Comparison of ENCODE assay signal across 20 mouse cellular contexts in genomic region chr7:45160316-45160800, GRCm38 (mm10). TPM values are rescaled to one million over a fixed set of nuclear protein-coding genes. Genes with fewer than 3 reads are reported as not detected.
"Had no signal": no experiment of that assay in that cellular context is flagged by ENCODE, and none has a peak within 500 bp of the region (broad histone marks: within the 10 kb centered on the region; RNA-seq: fewer than 3 reads in every experiment).

No protein-coding gene starts in this region.

- H3K27ac ChIP-seq: midbrain, embryonic 10.5 days; midbrain, embryonic 12.5 days; neural tube, embryonic 13.5 days; neural tube, embryonic 15.5 days had no signal

- H3K4me3 ChIP-seq: midbrain, embryonic 10.5 days; midbrain, embryonic 12.5 days; myocyte; neural tube, embryonic 13.5 days; neural tube, embryonic 15.5 days had no signal

- DNase-seq: lung, adult 18-20 months; lung, embryonic 14.5 days; lung, postnatal 10 days; lung, postnatal 4 days; midbrain, embryonic 14.5 days; retina, postnatal 1 day; right cerebral cortex, adult 18-20 months; right cerebral cortex, postnatal 25 days; right cerebral cortex, postnatal 4 days; spleen, adult 18-20 months; thymus, adult 18-20 months; thymus, postnatal 14 days; thymus, postnatal 36 days had no signal

RNA-seq across cellular contexts. Expression of gene Slc17a7, which starts 3.4 kb away (rescaled TPM):
- total RNA-seq: megakaryocyte, adult 5-6 weeks; megakaryocyte-erythroid progenitor cell, adult 5-6 weeks had no signal

RNA-seq across cellular contexts. Expression of gene Gfy, which starts 19.0 kb away (rescaled TPM):
- total RNA-seq: megakaryocyte, adult 5-6 weeks had no signal

RNA-seq across cellular contexts. Expression of gene Pth2, which starts 20.4 kb away (rescaled TPM):
- total RNA-seq: megakaryocyte, adult 5-6 weeks; megakaryocyte-erythroid progenitor cell, adult 5-6 weeks had no signal
